Mouse (Mus musculus): ENCODE measurements at regions not wholly inside any gene's neighbourhood (a gene's known extent, or its start where the extent isn't known, plus 50 kb on each side); places are given as distances from the start of the nearest gene placed in this dataset.
"Not testable (repeated sequence)": the region's sequence is repeated elsewhere in the genome, so short reads cannot be mapped to it uniquely, and the experiment has no call there.

- no peak for TF ChIP-seq POLR2A (IDR thresholded peaks at IDR 0.05; ENCODE audit: borderline replicate concordance, extremely low read depth, insufficient read depth, insufficient read length, poor library complexity, severe bottlenecking)
- TF ChIP-seq CTCF (IDR thresholded peaks at IDR 0.05; ENCODE audit: borderline replicate concordance, extremely low read depth, insufficient read depth, insufficient read length) = peak; percentile 32; the same call in 1 of the 2 replicates
- peak; percentile 42 for DNase-seq (ENCODE audit: low read depth)
Measured at GRCm38 (mm10) chr5:129256136-129256535, 159.6 kb downstream of the Adgrd1 start.

GRCm38 (mm10) chr5:129257206-129257605, 160.7 kb downstream of the Adgrd1 start:
- DNase-seq (ENCODE audit: low read depth) = no peak
- no peak for TF ChIP-seq POLR2A (IDR thresholded peaks at IDR 0.05; ENCODE audit: borderline replicate concordance, extremely low read depth, insufficient read depth, insufficient read length, poor library complexity, severe bottlenecking)
- TF ChIP-seq CTCF (IDR thresholded peaks at IDR 0.05; ENCODE audit: borderline replicate concordance, extremely low read depth, insufficient read depth, insufficient read length) = no peak

GRCm38 (mm10) chr5:129260689-129261088, 164.1 kb downstream of the Adgrd1 start:
- TF ChIP-seq POLR2A (IDR thresholded peaks at IDR 0.05; ENCODE audit: borderline replicate concordance, extremely low read depth, insufficient read depth, insufficient read length, poor library complexity, severe bottlenecking) = no peak
- TF ChIP-seq CTCF (IDR thresholded peaks at IDR 0.05; ENCODE audit: borderline replicate concordance, extremely low read depth, insufficient read depth, insufficient read length) = no peak
- no peak for DNase-seq (ENCODE audit: low read depth)

- DNase-seq (ENCODE audit: low read depth) = peak; percentile 43
- TF ChIP-seq POLR2A (IDR thresholded peaks at IDR 0.05; ENCODE audit: borderline replicate concordance, extremely low read depth, insufficient read depth, insufficient read length, poor library complexity, severe bottlenecking) (no peak), CTCF (IDR thresholded peaks at IDR 0.05; ENCODE audit: borderline replicate concordance, extremely low read depth, insufficient read depth, insufficient read length) (no peak)
Measured at GRCm38 (mm10) chr5:129263118-129263517, 166.6 kb downstream of the Adgrd1 start.

- TF ChIP-seq CTCF (IDR thresholded peaks at IDR 0.05; ENCODE audit: borderline replicate concordance, extremely low read depth, insufficient read depth, insufficient read length) (no peak), POLR2A (IDR thresholded peaks at IDR 0.05; ENCODE audit: borderline replicate concordance, extremely low read depth, insufficient read depth, insufficient read length, poor library complexity, severe bottlenecking) (no peak)
- DNase-seq (ENCODE audit: low read depth) = no peak
Measured at GRCm38 (mm10) chr5:129264363-129264762, 167.8 kb downstream of the Adgrd1 start.

- no peak for TF ChIP-seq CTCF (IDR thresholded peaks at IDR 0.05; ENCODE audit: borderline replicate concordance, extremely low read depth, insufficient read depth, insufficient read length)
- no peak for TF ChIP-seq POLR2A (IDR thresholded peaks at IDR 0.05; ENCODE audit: borderline replicate concordance, extremely low read depth, insufficient read depth, insufficient read length, poor library complexity, severe bottlenecking)
- DNase-seq (ENCODE audit: low read depth) = peak; percentile 52
Measured at GRCm38 (mm10) chr5:129268456-129268855, 171.9 kb downstream of the Adgrd1 start.

DNA sequence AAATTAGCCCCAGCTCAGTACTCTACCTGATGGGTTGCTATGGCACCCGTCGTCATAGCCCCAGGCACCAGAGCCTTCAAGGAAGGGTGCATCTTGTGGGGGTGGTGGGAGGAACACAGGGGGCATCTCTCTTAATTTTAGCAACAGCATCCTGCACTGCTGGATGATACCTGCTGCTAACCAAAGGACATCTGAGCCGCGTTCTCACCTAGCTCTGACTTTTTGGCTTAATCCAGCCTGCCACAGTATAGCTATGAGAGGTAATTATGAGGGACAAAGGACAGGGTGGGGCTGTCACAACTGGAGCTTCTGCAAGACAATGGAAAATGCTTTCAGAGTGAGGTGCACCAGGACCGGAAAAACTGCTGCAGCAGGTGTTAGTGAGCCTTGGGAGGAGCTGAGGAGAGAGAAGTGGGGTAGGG, 173.5 kb downstream of the Adgrd1 start:
- peak; percentile 22 for DNase-seq (ENCODE audit: low read depth)
- TF ChIP-seq CTCF (IDR thresholded peaks at IDR 0.05; ENCODE audit: borderline replicate concordance, extremely low read depth, insufficient read depth, insufficient read length) = no peak

GRCm38 (mm10) chr5:129281406-129281805, 184.9 kb downstream of the Adgrd1 start:
- DNase-seq (ENCODE audit: low read depth) = no peak
- no peak for TF ChIP-seq CTCF (IDR thresholded peaks at IDR 0.05; ENCODE audit: borderline replicate concordance, extremely low read depth, insufficient read depth, insufficient read length)
- TF ChIP-seq POLR2A (IDR thresholded peaks at IDR 0.05; ENCODE audit: borderline replicate concordance, extremely low read depth, insufficient read depth, insufficient read length, poor library complexity, severe bottlenecking) = no peak

DNA sequence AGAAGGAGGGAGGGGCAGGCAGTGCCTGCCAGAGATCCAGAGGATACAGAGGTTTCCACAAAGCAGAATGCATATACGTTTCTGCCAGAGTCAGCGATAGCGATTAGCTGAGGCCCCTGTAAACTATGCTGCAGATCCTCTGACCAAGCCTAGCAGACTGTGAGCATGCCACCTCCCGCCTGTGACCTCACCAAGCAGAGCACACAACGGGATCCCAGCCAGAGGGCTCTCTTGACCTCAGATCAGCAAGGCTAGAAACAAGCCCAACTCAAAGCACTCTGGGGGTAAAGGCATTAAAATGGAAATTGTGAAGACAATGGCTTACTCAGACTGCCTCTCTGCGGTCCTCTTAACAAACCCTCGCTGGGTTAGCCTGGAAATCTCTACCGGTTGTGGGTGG, 185.6 kb downstream of the Adgrd1 start:
- DNase-seq (ENCODE audit: low read depth) = peak; percentile 59
- TF ChIP-seq CTCF (IDR thresholded peaks at IDR 0.05; ENCODE audit: borderline replicate concordance, extremely low read depth, insufficient read depth, insufficient read length) (no peak), POLR2A (IDR thresholded peaks at IDR 0.05; ENCODE audit: borderline replicate concordance, extremely low read depth, insufficient read depth, insufficient read length, poor library complexity, severe bottlenecking) (no peak)

DNA sequence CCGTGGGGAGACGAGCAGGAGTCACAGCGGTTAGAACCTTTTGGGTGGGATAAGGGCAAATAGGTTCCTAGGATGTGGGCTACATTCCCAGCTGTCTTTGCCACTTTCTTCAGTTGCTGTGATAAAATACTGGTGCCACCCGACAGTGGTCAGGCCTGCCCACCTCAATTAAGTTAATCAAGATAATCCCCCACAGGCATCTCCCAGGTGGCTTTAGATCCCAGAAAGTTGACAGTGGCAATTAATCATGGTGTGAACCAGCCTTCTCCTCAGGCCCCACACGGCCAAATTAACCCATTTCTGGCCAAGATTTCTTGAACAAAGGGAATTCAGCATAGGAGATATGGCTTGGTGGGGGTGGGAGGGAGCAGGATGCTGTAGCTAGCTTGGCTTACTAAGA, 186.3 kb downstream of the Adgrd1 start:
- peak; percentile 24 for DNase-seq (ENCODE audit: low read depth)
- TF ChIP-seq POLR2A (IDR thresholded peaks at IDR 0.05; ENCODE audit: borderline replicate concordance, extremely low read depth, insufficient read depth, insufficient read length, poor library complexity, severe bottlenecking) = no peak
- TF ChIP-seq CTCF (IDR thresholded peaks at IDR 0.05; ENCODE audit: borderline replicate concordance, extremely low read depth, insufficient read depth, insufficient read length) = no peak

DNA sequence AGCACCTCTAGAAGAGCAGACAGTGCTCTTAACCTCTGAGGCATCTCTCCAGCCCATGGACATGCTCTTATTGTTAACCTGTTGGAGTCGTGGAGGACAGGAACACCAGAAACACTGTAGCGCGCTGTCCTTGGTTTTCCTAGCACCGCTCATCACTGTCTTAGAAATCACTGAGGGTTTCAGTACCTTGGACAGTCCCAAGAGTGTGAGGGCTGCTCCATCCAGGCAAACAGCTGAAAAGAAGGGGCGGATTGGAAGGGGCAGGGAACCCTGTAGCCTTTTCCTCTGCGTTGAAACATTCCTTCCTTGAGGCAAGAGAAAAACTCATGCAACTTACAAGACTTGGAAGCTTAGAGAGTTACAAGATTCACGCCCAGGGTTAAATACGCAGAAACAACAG, 190.9 kb downstream of the Adgrd1 start:
- TF ChIP-seq CTCF (IDR thresholded peaks at IDR 0.05; ENCODE audit: borderline replicate concordance, extremely low read depth, insufficient read depth, insufficient read length) (no peak), POLR2A (IDR thresholded peaks at IDR 0.05; ENCODE audit: borderline replicate concordance, extremely low read depth, insufficient read depth, insufficient read length, poor library complexity, severe bottlenecking) (no peak)
- DNase-seq (ENCODE audit: low read depth) = peak; percentile 34

- not testable (repeated sequence) for DNase-seq (ENCODE audit: low read depth)
Measured at GRCm38 (mm10) chr5:129292821-129293220, 196.3 kb downstream of the Adgrd1 start.

DNA sequence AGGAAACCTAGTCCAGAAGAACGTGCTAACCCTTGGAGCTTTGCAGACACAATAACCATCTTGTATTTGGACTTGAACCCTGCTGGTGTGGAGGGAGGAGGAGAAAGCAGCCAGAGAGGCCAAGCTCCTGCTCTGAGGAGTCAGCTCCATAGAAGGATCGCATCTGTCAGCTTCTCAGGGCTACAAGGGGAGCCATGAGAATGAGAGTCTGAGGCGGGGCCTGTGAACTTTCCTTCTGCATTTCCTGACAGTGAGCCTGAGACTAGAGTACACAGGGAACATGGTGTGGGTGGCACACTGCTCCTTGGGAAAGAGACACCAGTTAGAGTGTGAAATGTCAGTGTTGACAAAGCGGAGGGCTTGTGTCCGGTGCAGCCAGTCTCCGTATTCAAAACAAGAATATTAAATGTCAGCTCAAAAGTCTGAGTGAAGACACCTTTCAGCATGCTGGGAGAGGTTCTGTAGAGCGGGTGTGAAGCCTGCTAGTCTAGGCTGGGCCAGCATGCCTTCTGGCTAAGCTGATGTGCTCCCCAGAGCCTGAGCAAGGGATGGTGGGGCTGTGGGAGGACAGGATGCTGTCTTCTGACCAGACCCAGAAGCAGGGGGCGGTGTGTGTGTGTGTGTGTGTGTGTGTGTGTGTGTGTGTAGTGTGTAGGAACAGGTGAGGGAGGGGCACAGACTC, 198.5 kb downstream of the Adgrd1 start:
- not testable (repeated sequence) for DNase-seq (ENCODE audit: low read depth)

Measured in brain, embryonic 14.5 days (tissue).